Mouse (Mus musculus): Measurements from ENCODE around the gene Nck2.
"Not testable (repeated sequence)": the region's sequence is repeated elsewhere in the genome, so short reads cannot be mapped to it uniquely, and the experiment has no call there.

Nck2 gene

GRCm38 (mm10) chr1:43501920-43502791, 57.8 kb downstream of the Nck2 start:
- DNase-seq (ENCODE audit: low spot score in 2 of 2) = peak; percentile 52

GRCm38 (mm10) chr1:43502792-43503146, 58.4 kb downstream of the Nck2 start:
- DNase-seq (ENCODE audit: low spot score in 2 of 2) = no peak

- DNase-seq (ENCODE audit: low spot score in 2 of 2) = no peak
These were observed 58.9 kb downstream of the Nck2 start for GRCm38 (mm10) chr1:43503261-43503660.

DNA sequence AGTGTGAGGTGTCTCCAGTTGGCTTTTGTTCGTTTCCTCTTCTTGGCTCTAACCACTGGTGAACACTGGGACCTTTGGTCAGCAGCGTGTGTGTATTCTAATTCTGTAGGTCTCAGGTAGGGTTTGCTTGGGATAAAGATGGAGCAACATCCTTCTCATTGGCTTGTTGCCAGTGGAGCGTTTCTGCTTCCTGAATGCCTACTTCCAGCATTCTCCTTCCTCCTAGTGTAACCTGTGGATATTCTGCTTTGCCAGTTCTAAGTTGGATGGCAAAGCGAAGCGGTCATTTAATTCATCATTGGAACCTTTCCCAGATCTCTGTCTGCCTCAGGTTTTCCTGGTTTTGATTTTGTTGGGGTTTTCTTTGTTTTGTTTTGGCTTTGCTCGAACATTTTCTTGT, 59.3 kb downstream of the Nck2 start:
- no peak for DNase-seq (ENCODE audit: low spot score in 2 of 2)

DNA sequence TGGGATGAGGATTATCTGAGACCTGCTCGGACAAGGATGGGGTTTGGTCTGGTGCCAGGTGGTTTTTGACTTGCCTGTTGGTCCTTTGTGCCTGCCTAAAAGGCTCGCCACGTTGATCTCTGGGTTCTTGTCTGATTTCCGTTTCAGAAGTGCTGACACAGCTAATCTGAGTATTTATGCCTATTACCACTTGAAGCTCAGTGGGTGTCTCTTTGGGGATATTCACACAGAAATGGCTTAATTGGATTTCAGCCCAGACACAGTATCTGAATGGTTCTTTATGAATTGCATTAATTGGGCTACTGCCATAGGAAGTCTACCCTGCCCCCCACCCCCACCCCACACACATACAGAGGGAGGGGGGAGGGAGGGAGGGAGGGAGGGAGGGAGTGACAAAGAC, 59.9 kb downstream of the Nck2 start:
- DNase-seq (ENCODE audit: low spot score in 2 of 2) = no peak

DNA sequence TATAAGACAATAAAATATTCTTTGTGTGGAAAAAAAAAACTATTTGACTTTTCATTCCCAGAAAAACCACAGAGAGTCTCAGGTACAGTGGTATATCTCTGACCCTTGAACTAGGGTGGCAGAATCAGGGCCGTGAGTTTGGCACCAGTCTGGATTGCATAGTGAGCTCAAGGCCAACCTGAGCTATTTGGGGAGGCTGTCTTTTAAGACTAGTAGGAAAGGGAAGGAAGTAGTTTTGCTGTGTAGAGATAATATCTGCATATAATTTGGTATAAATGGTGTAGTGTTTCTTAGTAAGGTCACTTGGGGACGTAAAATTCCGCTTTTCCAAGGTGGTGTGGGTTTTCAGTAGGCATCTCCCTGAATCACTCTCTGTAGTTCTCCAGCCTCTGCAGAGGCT, 62.3 kb downstream of the Nck2 start:
- DNase-seq (ENCODE audit: low spot score in 2 of 2) = no peak

GRCm38 (mm10) chr1:43507809-43508208, 63.4 kb downstream of the Nck2 start:
- DNase-seq (ENCODE audit: low spot score in 2 of 2) = no peak

GRCm38 (mm10) chr1:43511256-43511655, 66.9 kb downstream of the Nck2 start:
- DNase-seq (ENCODE audit: low spot score in 2 of 2) = no peak

DNA sequence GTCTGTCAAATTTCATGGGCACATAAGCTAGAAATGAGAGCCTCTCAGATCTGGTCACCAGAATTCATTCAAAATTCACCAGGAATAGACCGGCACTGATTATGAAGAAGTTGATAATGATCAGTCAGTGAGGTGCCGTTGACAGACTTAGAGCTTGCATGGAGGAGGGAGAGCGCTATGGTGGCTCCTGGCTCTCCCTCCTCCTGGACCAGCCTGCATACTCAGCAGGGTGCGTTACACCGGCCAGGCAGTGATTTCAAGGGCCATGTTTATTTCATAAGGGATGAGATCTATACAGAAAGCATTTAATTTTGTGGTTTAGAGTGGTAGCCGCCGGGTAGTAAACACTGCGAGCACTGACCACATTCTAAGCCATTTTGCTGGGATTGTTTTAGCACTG, 67.3 kb downstream of the Nck2 start:
- DNase-seq (ENCODE audit: low spot score in 2 of 2) = no peak

DNA sequence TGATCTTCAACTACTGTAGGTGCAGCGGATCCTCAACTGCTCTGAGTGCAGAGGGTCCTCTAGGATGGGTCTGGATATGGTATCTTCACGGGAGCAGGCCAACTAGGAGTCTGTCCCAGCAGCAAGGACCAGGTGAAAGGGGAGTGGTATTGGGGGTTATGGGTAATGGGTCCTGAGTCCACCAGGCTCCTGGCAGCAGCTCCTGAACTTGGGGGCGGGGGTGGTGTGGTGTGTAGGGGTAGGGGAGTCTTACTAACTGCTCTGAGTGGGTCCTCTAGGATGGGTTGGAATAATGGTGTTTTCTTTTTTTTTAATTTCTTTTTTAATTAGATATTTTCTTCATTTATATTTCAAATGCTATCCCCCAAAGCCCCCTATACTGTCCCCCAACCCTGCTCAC, 73.0 kb downstream of the Nck2 start:
- DNase-seq (ENCODE audit: low spot score in 2 of 2) = no peak

GRCm38 (mm10) chr1:43520216-43520988, 76.0 kb downstream of the Nck2 start:
- DNase-seq (ENCODE audit: low spot score in 2 of 2) = no peak

GRCm38 (mm10) chr1:43520989-43521371, 76.6 kb downstream of the Nck2 start:
- DNase-seq (ENCODE audit: low spot score in 2 of 2) = no peak

- DNase-seq (ENCODE audit: low spot score in 2 of 2) = no peak
These were observed 77.1 kb downstream of the Nck2 start for GRCm38 (mm10) chr1:43521512-43521911.

- no peak for DNase-seq (ENCODE audit: low spot score in 2 of 2)
These were observed 77.6 kb downstream of the Nck2 start for GRCm38 (mm10) chr1:43521950-43522349.

GRCm38 (mm10) chr1:43522976-43523375, 78.6 kb downstream of the Nck2 start:
- no peak for DNase-seq (ENCODE audit: low spot score in 2 of 2)

DNA sequence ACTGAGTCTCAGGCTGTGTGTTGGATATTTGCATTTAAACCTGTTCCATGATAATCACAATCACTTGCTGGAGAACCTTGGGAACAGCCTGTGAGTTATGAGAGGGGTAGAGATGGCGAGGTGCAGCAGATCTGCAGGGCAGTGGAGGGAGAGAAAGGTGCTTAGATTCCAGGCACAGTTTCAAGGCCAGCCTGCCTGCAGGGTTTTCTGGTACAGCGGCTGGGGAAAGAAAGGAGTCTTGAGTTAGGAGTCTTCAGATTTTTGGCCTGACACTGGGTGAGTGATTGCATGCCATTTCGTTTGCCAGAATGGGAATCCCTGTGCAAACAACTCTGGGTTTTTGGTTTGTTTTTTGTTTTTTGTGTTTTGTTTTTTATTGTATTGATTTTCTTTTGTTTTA, 80.0 kb downstream of the Nck2 start:
- no peak for DNase-seq (ENCODE audit: low spot score in 2 of 2)

GRCm38 (mm10) chr1:43528275-43528674, 83.9 kb downstream of the Nck2 start:
- no peak for DNase-seq (ENCODE audit: low spot score in 2 of 2)

DNA sequence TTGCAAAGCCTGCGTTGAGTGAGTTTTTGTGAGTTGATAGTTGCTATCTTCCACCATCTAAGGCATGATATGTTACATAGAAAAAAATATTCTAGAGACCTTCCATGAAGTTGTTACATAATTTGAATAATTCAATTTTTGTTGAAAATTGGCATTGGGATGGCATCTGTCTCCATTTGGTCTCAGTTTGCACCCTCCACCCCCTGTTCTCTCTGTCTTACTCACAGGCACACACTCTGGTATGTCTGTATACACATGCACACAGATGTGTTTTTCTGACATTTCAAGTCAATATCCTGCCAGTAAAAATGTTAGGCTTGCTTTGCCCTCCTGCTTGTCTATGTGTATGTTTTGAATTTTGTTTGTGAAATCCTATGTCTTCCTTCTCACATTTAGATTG, 84.7 kb downstream of the Nck2 start:
- DNase-seq (ENCODE audit: low spot score in 2 of 2) = no peak

- DNase-seq (ENCODE audit: low spot score in 2 of 2) = no peak
These were observed 86.1 kb downstream of the Nck2 start for GRCm38 (mm10) chr1:43530295-43531020.

DNA sequence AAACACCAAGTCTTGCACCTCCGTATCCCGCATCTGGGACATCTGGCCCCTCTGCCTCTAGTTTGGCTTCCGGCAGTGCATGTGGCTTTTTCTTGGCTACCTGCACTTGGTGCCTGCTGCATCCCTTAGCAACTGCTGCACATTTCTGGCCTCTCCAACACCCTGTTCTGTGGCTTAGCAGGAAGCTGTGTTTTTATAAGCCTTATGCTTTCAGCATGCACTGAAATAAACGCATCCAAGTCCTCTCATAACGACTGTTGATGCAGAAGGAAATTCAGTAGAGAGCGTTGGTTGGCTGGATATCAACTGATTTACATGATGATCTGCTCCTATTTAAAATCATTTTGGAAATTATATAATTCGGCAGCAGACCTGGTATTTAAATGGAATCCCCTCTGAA, 86.9 kb downstream of the Nck2 start:
- DNase-seq (ENCODE audit: low spot score in 2 of 2) = peak in 1 of 2 experiments; percentile 17

DNA sequence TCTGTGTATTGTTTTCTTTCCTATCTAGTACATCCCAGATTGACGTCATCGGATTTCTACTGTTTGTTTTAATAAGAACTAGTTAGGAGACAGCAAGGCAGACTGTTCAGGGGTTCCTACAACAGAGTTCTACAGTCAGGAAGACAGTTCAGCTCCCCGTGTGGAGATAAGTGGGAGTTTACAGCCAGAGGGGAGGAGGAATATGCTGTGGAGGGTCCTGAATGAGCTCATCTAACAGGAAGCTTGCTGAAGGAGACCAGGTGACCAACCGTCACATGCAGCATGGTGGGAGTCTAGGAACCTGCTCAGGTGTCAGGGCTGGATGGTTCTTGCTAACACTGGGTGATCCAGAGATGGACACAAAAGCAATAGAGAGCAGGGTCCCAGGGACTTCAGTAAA, 87.9 kb downstream of the Nck2 start:
- DNase-seq (ENCODE audit: low spot score in 2 of 2) = no peak

DNA sequence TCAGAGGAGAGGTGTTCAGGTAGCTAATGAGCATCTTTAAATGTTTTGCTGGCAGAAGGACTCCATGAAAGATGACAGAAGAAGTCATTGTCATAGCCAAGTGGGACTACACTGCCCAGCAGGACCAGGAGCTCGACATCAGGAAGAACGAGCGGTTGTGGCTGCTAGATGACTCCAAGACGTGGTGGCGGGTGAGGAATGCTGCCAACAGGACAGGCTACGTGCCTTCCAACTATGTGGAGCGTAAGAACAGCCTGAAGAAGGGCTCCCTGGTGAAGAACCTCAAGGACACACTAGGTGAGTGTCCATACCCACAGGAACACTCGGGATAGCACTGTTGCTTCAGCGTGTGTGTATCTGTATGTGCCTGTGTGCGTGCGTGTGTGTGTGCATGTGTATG, 89.1 kb downstream of the Nck2 start:
- not testable (repeated sequence) for DNase-seq (ENCODE audit: low spot score in 2 of 2)

Data from right cerebral cortex, adult 2 months (tissue).